Mouse (Mus musculus) right cerebral cortex, postnatal 10 days (tissue): Measurements from ENCODE around the gene Tmc4.
"Not testable (repeated sequence)": the region's sequence is repeated elsewhere in the genome, so short reads cannot be mapped to it uniquely, and the experiment has no call there.

Source experiments
- DNase-seq, 2 experiments: peaks; one replicate each; pipeline ENCODE4 v3.0.0; 2021; ENCODE audit warnings: low spot score in 2 of 2

Tmc4 gene

GRCm38 (mm10) chr7:3677342-3677741 lies at the start of gene Tmc4:
Gene Tmc4, minus strand, starts transcription at chr7:3677553.
- no peak for DNase-seq

- DNase-seq: not testable (repeated sequence)
Observed at GRCm38 (mm10) chr7:3725459-3725858, 48.1 kb upstream of the Tmc4 start.

GRCm38 (mm10) chr7:3720268-3720667 lies 42.9 kb upstream of the Tmc4 start, which contains the start of gene Pirb:
Gene Pirb, minus strand, starts transcription at chr7:3720391.
- not testable (repeated sequence) for DNase-seq

GRCm38 (mm10) chr7:3715249-3715648 lies 37.9 kb upstream of the Tmc4 start:
- DNase-seq: peak in 1 of 2 experiments; percentile 19

- peak in 1 of 2 experiments; percentile 20 for DNase-seq
Observed at GRCm38 (mm10) chr7:3712264-3712942, 35.0 kb upstream of the Tmc4 start.

GRCm38 (mm10) chr7:3709000-3709399 lies 31.6 kb upstream of the Tmc4 start:
- no peak for DNase-seq

GRCm38 (mm10) chr7:3708447-3708980 lies 31.2 kb upstream of the Tmc4 start:
- DNase-seq: not testable (repeated sequence)

GRCm38 (mm10) chr7:3707568-3708413 lies 30.4 kb upstream of the Tmc4 start:
- DNase-seq: no peak

- DNase-seq: peak in 1 of 2 experiments; percentile 44
Observed at GRCm38 (mm10) chr7:3707027-3707426, 29.7 kb upstream of the Tmc4 start.

GRCm38 (mm10) chr7:3706343-3706934 lies 29.1 kb upstream of the Tmc4 start:
- no peak for DNase-seq

GRCm38 (mm10) chr7:3705911-3706310 lies 28.6 kb upstream of the Tmc4 start:
- no peak for DNase-seq

- peak; percentile 37 to 38 for DNase-seq
Observed at GRCm38 (mm10) chr7:3705461-3705860, 28.1 kb upstream of the Tmc4 start.

- no peak for DNase-seq
Observed at GRCm38 (mm10) chr7:3704475-3704874, 27.1 kb upstream of the Tmc4 start.

- DNase-seq: peak; percentile 98 to 99
Observed at GRCm38 (mm10) chr7:3703879-3704441, 26.6 kb upstream of the Tmc4 start, which contains the start of gene Rps9. Gene Rps9, plus strand, starts transcription at chr7:3703993.

GRCm38 (mm10) chr7:3703148-3703878 lies 26.0 kb upstream of the Tmc4 start:
- DNase-seq: no peak

GRCm38 (mm10) chr7:3698471-3698870 lies 21.1 kb upstream of the Tmc4 start:
- no peak for DNase-seq

- peak in 1 of 2 experiments; percentile 49 for DNase-seq
Observed at GRCm38 (mm10) chr7:3694949-3695305, 17.6 kb upstream of the Tmc4 start.

GRCm38 (mm10) chr7:3694076-3694948 lies 17.0 kb upstream of the Tmc4 start:
- DNase-seq: peak; percentile 79 to 88

GRCm38 (mm10) chr7:3693809-3694075 lies 16.4 kb upstream of the Tmc4 start:
- DNase-seq: no peak
